Mouse (Mus musculus) layer of hippocampus, adult 11-12 months (tissue): ENCODE measurements around the gene Prr36.

Experiments used
- DNase-seq: peaks from one replicate; pipeline ENCODE4 v3.0.0; 2022; ENCODE audit warnings: low spot score

Gene Prr36

GRCm38 (mm10) chr8:4201321-4201720 lies 15.9 kb downstream of the Prr36 start:
- DNase-seq = no peak

GRCm38 (mm10) chr8:4193588-4193894 lies 23.7 kb downstream of the Prr36 start:
- DNase-seq = no peak

GRCm38 (mm10) chr8:4192807-4193587 lies 24.3 kb downstream of the Prr36 start:
- peak; percentile 94 for DNase-seq

GRCm38 (mm10) chr8:4192305-4192704 lies 25.0 kb downstream of the Prr36 start:
- peak; percentile 70 for DNase-seq

DNA sequence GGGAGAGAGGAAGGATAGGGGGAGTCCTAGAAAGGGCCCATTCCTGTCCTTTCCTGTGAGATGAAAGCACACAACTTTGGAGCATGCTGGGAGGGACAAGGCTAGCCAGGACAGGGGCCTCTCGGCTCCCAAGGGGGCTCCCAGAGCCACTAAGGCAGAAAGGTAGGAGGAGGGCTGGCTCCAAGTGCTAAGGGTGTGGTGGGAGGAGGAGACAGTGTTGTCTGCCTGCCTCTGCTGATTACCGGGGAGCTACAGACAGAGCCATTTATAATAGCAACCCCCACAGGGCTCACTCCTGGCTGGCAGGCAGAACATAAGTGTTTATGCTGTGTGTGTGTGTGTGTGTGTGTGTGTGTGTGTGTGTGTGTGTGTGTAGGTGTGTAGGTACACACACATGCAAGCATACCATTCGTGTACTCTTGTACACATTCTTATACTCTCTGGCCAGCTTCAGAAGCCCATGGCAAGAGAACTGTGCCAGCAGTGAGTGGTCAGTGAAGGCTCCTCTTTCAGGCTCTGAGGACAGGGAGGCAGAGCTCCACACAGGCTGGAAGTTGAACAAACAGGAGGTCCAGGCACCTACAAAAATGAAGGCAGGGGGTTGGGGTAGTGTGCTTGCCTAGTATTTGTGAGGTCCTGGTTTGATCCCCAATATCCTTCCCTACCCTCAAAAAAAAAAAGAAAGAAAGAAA lies 28.1 kb downstream of the Prr36 start:
- no peak for DNase-seq

DNA sequence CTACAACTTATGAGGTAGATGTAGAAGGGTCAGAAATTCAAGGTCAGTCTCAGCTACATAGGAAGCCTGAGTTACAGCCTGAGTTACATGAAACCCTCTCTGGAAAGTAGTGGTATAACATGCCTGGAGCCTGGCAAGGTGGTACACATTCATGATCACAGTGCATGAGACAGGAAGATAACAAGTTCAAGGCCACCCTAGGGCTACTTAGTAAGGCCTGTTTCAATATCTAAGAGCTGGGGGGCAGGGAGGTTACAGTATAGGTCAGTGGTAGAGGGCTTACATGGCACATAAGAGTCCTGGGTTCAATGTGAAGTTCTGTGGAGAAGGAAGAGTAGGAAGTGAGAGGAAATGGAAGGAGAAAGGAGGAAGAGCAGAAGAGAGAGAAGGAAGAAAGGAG lies 28.7 kb downstream of the Prr36 start:
- no peak for DNase-seq

GRCm38 (mm10) chr8:4186151-4186550 lies 31.1 kb downstream of the Prr36 start:
- no peak for DNase-seq

DNA sequence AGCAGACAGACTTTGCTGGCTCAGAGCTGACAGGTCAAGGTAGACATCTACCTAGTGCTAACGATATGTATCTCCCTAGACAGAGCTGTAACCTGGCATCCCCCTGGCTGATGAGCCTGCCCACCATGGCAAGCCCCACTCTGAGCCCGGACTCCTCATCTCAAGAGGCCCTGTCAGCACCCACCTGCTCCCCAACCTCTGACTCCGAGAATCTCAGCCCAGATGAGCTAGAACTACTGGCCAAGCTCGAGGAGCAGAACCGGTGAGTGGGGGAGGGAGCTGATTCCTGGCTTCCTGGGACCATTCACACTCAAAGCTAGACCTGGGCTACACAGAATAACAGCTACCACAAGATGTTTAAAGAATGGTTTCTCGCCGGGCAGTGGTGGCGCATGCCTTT lies 33.9 kb downstream of the Prr36 start:
- no peak for DNase-seq

GRCm38 (mm10) chr8:4174018-4174417 lies 43.2 kb downstream of the Prr36 start:
- DNase-seq = no peak

- no peak for DNase-seq
These were observed 44.8 kb downstream of the Prr36 start for GRCm38 (mm10) chr8:4172486-4172885.

DNA sequence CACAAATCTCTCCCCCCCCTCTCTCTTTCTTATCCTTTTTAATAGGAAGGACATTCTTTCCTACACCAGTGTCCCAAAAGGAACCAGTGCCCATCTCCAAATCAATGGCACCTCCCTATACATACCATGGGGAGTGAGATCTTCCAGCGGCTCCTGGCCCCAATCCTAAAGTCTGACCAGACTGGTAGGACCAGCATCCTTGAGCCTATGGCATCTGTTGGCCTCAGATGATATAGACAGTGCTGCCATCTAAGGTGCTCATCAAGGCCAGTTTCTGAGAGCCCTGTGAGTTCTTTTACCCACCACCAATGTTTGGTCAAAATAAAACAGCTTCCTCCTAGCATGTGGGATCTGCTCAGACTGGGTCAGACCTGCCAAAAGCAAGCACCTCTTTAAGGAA lies 49.3 kb downstream of the Prr36 start:
- DNase-seq = no peak

DNA sequence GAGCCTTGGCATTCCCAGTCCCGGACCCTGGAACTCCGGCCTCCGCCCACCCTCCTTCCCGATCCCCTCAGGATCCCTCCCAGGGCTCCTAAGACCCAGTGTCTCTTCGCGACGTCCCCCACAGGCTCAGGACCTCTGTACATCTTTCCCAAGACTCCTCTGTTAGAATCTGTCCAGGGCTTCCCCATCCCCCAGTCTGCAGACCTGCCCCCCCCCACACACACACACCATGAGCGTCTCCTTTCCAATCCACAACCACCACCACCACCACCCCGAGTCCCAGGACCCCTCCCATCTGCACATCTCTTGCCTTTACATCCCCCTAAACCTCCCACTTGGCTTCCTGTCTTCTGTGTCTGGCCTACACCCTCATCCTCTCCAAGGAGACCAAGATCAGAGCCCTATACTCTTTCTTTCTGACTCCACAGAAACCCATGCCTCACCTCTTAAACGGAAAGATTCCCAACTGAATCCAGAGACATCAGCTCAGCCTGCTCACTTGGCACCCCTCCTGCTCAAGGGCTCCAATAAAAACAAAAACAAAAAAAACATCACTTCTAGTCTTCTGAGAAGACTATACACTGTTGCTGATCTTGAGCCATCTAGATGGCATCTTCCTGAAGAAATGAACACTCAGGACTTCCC lies 50.3 kb downstream of the Prr36 start:
- DNase-seq = no peak

DNA sequence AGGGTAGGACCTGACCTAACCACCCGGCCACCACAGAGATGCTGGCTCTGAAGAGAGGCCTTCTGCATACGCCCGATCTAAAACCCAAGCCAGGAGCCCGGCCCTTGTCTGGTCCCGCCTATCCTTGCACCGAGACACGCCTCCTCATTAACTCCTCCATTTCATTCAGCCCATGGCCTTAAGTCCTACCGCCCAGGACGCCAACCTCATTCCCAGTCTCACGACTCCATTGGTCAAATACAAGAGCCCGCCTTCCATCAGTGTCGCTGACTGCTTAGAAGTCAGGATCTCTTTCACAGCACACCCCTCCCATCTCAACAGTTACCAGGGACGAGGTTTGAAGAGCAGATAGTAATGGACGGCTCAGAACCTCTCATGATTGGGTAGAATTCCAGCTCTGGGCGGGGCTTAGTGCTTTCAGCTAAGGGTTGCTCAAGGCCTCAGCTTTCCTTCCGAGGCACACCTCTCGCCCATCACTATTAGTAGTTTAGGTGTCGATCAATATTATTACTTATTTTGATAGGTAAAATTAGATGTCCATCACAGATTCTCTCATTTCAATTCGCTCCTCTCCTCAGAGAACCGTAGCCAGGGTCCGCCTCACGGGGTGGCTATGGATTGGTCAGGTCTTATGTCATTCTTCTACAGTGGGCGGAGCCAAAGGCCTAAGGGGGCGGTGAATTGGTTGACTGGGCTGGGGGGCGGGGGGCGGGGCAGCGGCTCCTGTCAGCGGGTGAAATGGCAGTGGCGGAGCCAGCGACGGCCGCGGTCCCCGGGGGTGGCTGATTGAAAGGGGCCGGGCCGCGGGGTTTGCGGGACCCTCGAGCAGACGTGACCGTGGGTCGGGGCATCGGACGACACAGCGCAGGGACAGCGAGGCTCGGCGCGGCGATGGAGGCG lies 51.2 kb downstream of the Prr36 start, which contains the start of gene Evi5l:
Evi5l (plus strand) TSS at position 716 of the 900 bp plus-strand sequence.
- peak; percentile 99 for DNase-seq

DNA sequence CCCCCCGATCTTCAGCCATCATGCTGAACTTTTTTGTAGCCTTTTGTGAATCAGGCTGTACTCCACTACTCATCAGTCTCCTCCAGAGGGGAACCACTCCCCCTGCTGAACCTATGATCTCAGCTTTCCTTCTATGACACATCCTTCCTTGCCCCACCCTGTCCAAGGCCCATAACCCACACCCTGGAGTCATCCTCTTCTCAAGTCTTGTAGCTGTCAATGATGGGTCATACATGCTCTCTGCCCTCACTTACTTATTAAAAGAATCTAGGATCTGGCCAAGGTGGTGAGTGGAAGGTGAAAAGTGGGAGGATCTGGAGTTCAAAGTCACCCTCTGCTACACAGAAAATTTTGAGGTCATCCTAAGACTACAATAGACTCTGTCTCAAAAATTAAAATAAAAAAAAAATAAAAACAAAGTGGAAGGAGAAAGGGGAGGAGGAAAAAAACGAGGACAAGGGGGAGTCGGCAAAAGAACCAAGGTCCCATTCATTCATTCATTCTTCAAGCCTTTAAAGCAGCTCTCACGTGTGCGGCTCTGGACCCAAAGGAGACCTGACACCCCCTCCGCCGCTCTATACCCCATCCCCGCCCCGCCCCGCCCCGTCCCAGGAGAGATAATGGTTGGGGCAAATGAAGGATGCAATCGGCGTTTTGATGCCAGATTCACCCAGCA lies 51.9 kb downstream of the Prr36 start:
- DNase-seq = no peak

DNA sequence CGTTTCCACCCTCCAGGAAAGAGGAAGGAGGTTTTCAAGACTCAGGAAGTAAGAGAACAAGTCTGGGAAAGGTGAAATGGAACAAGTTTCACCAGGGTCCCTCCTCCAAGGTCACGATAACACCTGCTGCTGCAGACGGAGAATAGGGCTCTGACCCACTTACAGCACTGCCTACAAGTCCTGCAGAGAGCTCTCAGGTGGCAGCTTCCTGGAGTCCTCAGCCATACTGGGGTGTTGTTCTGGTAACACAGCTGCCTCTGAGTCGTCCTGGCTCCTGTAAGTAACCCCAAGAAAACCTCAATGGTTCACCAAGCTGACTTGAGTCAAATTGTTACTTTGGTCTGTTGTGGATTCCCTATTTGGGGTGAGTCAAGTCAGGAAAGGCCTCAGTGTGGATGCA lies 54.5 kb downstream of the Prr36 start:
- no peak for DNase-seq
